Mouse (Mus musculus) thymus, adult 2 months (tissue): ENCODE measurements around the gene Trim2. TPM values are rescaled to one million over a fixed set of nuclear protein-coding genes. Genes with fewer than 3 reads are reported as not detected.

Experiments used
- DNase-seq: peaks from one replicate; pipeline ENCODE4 v3.0.0; 2021
- H3K27ac ChIP-seq: fragments of 200-500 bp; 2 replicates; pipeline ENCODE4 v1.5.1; 2012; ENCODE audit warnings: low read length, control low read depth; ENCODE audit not compliant: control insufficient read depth, insufficient read depth
- H3K27me3 ChIP-seq: fragments of 200-500 bp; 2 replicates; pipeline ENCODE4 v1.6.1; 2012; ENCODE audit warnings: mild to moderate bottlenecking, low read length, moderate library complexity, mixed read lengths; ENCODE audit not compliant: control insufficient read depth, insufficient read depth
- H3K36me3 ChIP-seq: fragments of 200-500 bp; 2 replicates; pipeline ENCODE4 v1.6.1; 2012; ENCODE audit warnings: mild to moderate bottlenecking, low read length, moderate library complexity; ENCODE audit not compliant: control insufficient read depth, insufficient read depth
- H3K4me1 ChIP-seq: fragments of 200-500 bp; replicated peaks from 2 replicates; pipeline ENCODE4 v1.6.1; 2012; ENCODE audit warnings: low read length; ENCODE audit not compliant: control insufficient read depth, insufficient read depth
- H3K4me3 ChIP-seq: fragments of 200-500 bp; 2 replicates; pipeline ENCODE4 v1.5.1; 2012; ENCODE audit warnings: mild to moderate bottlenecking, low read length, control low read depth, moderate library complexity; ENCODE audit not compliant: control insufficient read depth, insufficient read depth
- CTCF ChIP-seq: fragments of 200-500 bp; IDR thresholded peaks from 2 replicates; pipeline ENCODE4 v1.5.1; 2012; ENCODE audit warnings: mild to moderate bottlenecking, control low read depth, low read length, moderate library complexity, borderline replicate concordance; ENCODE audit not compliant: control insufficient read depth, poor library complexity, insufficient read depth; ENCODE audit errors: extremely low read depth
- POLR2A ChIP-seq: fragments of 200-500 bp; IDR thresholded peaks from 2 replicates; pipeline ENCODE4 v1.6.1; 2012; ENCODE audit warnings: mild to moderate bottlenecking, low read length, control low read depth, moderate library complexity; ENCODE audit not compliant: control insufficient read depth, poor library complexity, insufficient read depth; ENCODE audit errors: extremely low read depth
- WGBS: fragments of 180-500 bp; shearing (Covaris S2); methylation state at CpG from one replicate; pipeline ENCODE4 v1.1.7; 2018; 5-methylcytosine and 5-hydroxymethylcytosine counted together
- polyA plus RNA-seq: library from polyadenylated mRNA; depleted of rRNA; stranded (reverse); fragments of >200 nt; gene quantifications from 2 replicates; pipeline ENCODE4 v1.2.3, GENCODE M21; 2012

The Trim2 gene
- polyA plus RNA-seq, 1 experiment: 4.2 TPM

GRCm38 (mm10) chr3:84215253-84215652, 91.4 kb downstream of the Trim2 start:
- Histone ChIP-seq H3K4me1 (no peaks in the 10 kb centered on the region), H3K36me3 (no peaks in the 10 kb centered on the region), H3K27me3 (no peaks in the 10 kb centered on the region; the same call in 1 of the 2 replicates), H3K27ac (no peak overlapping the region), H3K4me3 (no peak overlapping the region)
- TF ChIP-seq POLR2A (no peak), CTCF (no peak)
- WGBS: 89% methylated on average over 9 of the region's 9 CpGs
- DNase-seq: no peak

DNA sequence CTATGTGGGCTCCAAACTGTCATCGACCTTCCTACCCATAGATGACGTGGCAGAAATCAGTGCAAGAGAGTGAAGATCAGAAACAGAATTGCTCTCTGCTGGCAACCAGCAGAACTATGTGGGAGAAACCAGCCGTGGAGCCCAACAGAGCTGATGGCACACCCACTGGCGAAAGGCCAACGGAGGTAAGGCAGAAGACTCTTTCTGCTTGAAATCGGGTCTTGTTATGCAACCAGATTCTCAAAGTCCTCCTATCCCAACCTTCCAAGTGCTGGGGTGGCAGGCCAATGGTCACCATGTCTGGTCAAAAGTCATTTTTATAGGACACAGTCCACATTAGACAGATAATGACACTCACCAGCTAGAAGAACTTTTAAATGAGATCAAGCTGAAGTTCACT, 92.2 kb downstream of the Trim2 start:
- H3K36me3 ChIP-seq: no peaks in the 10 kb centered on the region
- 78% methylated on average over 6 of the region's 6 CpGs for WGBS
- H3K4me3 ChIP-seq: no peak overlapping the region
- no peak for TF ChIP-seq CTCF
- no peak for TF ChIP-seq POLR2A
- H3K4me1 ChIP-seq: no peaks in the 10 kb centered on the region
- no peak overlapping the region for H3K27ac ChIP-seq
- H3K27me3 ChIP-seq: no peaks in the 10 kb centered on the region
- DNase-seq: no peak

DNA sequence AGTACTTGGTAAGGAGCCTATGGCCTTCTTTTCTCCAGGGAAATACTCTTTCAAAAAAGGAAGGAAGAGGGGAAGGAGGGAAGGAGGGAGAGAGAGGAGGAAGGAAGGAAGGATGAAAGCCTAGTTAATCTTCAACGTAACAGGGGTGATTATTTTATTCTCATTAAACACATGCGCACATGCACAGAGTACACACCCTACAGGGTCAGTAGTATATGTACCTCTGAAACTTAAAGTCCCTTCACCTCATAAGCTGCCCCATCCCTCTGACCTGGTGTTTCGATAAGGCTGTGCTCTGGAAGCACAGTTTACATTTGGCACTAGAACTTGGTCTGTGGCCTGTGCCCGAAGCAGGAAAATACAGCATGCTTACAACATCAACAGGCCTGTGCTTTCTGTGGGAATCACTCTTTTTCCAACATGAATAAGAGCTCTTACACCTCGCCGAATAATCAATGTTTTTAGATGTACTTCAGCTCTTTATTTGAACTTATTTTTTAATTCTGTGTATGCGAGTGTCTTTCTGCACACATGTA, 95.3 kb downstream of the Trim2 start:
- Histone ChIP-seq H3K27me3 (no peaks in the 10 kb centered on the region), H3K27ac (no peak overlapping the region), H3K4me1 (no peaks in the 10 kb centered on the region), H3K36me3 (no peaks in the 10 kb centered on the region), H3K4me3 (no peak overlapping the region)
- DNase-seq: no peak
- 92% methylated on average over 7 of the region's 7 CpGs for WGBS
- TF ChIP-seq CTCF (no peak), POLR2A (no peak)

- Histone ChIP-seq H3K36me3 (no peaks in the 10 kb centered on the region), H3K27ac (no peak overlapping the region), H3K27me3 (no peaks in the 10 kb centered on the region), H3K4me1 (no peaks in the 10 kb centered on the region), H3K4me3 (no peak overlapping the region)
- DNase-seq: no peak
- no peak for TF ChIP-seq POLR2A
- no peak for TF ChIP-seq CTCF
- WGBS: 66% methylated on average over 7 of the region's 7 CpGs
These were observed 97.7 kb downstream of the Trim2 start for GRCm38 (mm10) chr3:84208917-84209513.

DNA sequence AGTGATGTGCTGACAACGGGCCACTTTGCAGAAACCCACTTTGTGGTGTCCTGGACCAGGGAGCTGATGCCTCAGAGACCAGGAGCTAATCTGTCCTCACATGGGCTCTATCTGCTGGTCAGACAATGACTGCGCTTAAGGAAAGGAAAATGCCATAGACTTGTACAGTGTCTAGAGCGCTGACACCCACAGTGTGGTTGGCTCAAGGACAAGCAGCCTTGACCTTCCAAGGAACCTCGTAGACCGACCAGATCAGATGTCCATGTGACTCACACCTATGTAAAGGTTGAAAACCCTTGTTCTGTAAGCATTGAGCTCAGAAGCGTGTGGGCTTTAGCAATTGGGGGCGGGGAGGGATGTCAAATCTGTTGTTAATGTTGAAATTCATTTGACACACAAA, 98.2 kb downstream of the Trim2 start:
- 94% methylated on average over 7 of the region's 7 CpGs for WGBS
- no peak for DNase-seq
- TF ChIP-seq CTCF: no peak
- no peak for TF ChIP-seq POLR2A
- Histone ChIP-seq H3K4me3 (no peak overlapping the region), H3K27ac (no peak overlapping the region), H3K27me3 (no peaks in the 10 kb centered on the region), H3K36me3 (no peaks in the 10 kb centered on the region), H3K4me1 (no peaks in the 10 kb centered on the region)

DNA sequence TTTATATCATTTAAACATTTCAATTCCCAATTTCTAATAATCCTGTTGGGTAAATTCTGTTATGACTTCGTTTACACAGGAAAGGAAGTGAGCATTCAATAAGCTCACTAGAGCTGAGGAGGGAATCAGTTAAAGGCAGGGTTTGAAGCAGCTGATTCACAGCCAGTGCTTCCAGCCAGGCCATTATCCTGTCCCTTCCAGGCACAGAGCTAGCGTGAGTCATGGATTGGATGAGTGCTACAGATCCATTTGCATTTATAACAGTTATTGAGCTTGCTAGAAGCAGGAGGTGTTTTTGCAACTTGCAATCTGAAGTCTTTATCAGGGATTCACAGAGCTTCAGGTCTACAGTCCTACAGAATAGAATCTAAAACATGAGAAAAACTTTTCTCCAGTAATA, 99.3 kb downstream of the Trim2 start:
- whole genome bisulfite sequencing: 79% methylated on average over 2 of the region's 2 CpGs
- H3K4me1 ChIP-seq: no peaks in the 10 kb centered on the region
- H3K36me3 ChIP-seq: no peaks in the 10 kb centered on the region
- H3K27ac ChIP-seq: no peak overlapping the region
- no peaks in the 10 kb centered on the region for H3K27me3 ChIP-seq
- no peak overlapping the region for H3K4me3 ChIP-seq
- TF ChIP-seq POLR2A: no peak
- no peak for TF ChIP-seq CTCF
- DNase-seq: no peak

GRCm38 (mm10) chr3:84206106-84206505, 100.6 kb downstream of the Trim2 start:
- no peak overlapping the region for H3K4me3 ChIP-seq
- WGBS: 88% methylated on average over 3 of the region's 3 CpGs
- H3K36me3 ChIP-seq: no peaks in the 10 kb centered on the region
- H3K27me3 ChIP-seq: no peaks in the 10 kb centered on the region
- H3K4me1 ChIP-seq: no peaks in the 10 kb centered on the region
- no peak for DNase-seq
- H3K27ac ChIP-seq: no peak overlapping the region
- TF ChIP-seq POLR2A (no peak), CTCF (no peak)
